Mouse (Mus musculus) spleen, adult 2 months (tissue): Measurements from ENCODE around the gene Wfdc21.

Experiments used
- CTCF ChIP-seq: fragments of 200-500 bp; IDR thresholded peaks from 2 replicates; pipeline ENCODE4 v1.5.1; 2011; ENCODE audit warnings: mild to moderate bottlenecking, inconsistent platforms; ENCODE audit not compliant: insufficient read depth, insufficient read length, insufficient replicate concordance; ENCODE audit errors: extremely low read depth
- POLR2A ChIP-seq: fragments of 200-500 bp; IDR thresholded peaks from 2 replicates; pipeline ENCODE4 v1.6.1; 2011; ENCODE audit warnings: low read depth, low read length, inconsistent platforms

GRCm38 (mm10) chr11:83728757-83729432 lies 17.8 kb upstream of the Wfdc21 start:
- peak; percentile 35; the same call in 1 of the 2 replicates for TF ChIP-seq CTCF
- TF ChIP-seq POLR2A = no peak
